Mouse (Mus musculus) embryonic facial prominence, embryonic 10.5 days (tissue): ENCODE results near the gene Gp1ba. TPM values are rescaled to one million over a fixed set of nuclear protein-coding genes. Genes with fewer than 3 reads are reported as not detected.

Experiments used
- DNase-seq: peaks from one replicate; pipeline ENCODE4 v3.0.0-alpha.2; 2017; ENCODE audit warnings: low spot score
- H3K27ac ChIP-seq: fragments of 300-500 bp; sonication (generic); replicated peaks from 2 replicates; pipeline ENCODE4 v1.5.1; 2016; ENCODE audit warnings: mild to moderate bottlenecking
- H3K27me3 ChIP-seq: fragments of 300-500 bp; sonication (generic); replicated peaks from 2 replicates; pipeline ENCODE4 v1.6.1; 2016; ENCODE audit warnings: low read depth, mild to moderate bottlenecking; ENCODE audit not compliant: poor library complexity, severe bottlenecking
- H3K36me3 ChIP-seq: fragments of 300-500 bp; sonication (generic); replicated peaks from 2 replicates; pipeline ENCODE4 v1.6.1; 2016; ENCODE audit warnings: mild to moderate bottlenecking, moderate library complexity
- H3K4me1 ChIP-seq: fragments of 300-500 bp; sonication (generic); 2 replicates; pipeline ENCODE4 v1.6.1; 2016
- H3K4me3 ChIP-seq: fragments of 300-500 bp; sonication (generic); 2 replicates; pipeline ENCODE4 v1.5.1; 2016; ENCODE audit warnings: mild to moderate bottlenecking, moderate library complexity
- H3K9me3 ChIP-seq: fragments of 300-500 bp; sonication (generic); 2 replicates; pipeline ENCODE4 v1.6.1; 2016; ENCODE audit warnings: mild to moderate bottlenecking
- WGBS: fragments of 180-500 bp; shearing (Covaris S2); methylation state at CpG from one replicate; pipeline ENCODE4 v1.1.7; 2016; 5-methylcytosine and 5-hydroxymethylcytosine counted together
- polyA plus RNA-seq: library from polyadenylated mRNA; unstranded; fragments of >200 nt; fragmentation: Nextera tagmentation; extraction: Ambion mirVana; gene quantifications from 2 replicates; pipeline ENCODE4 v1.2.1, GENCODE M21; 2016

The Gp1ba gene
- polyA plus RNA-seq, 1 experiment from 2014 or later, result 0.76 TPM

- Histone ChIP-seq H3K4me1 (peaks cover 65% of the 10 kb centered on the region), H3K27me3 (no peaks in the 10 kb centered on the region), H3K9me3 (no peaks in the 10 kb centered on the region), H3K27ac (peak within 1 kb of the TSS; percentile 99), H3K4me3 (peak within 1 kb of the TSS; percentile 100), H3K36me3 (peaks cover 45% of the 10 kb centered on the region)
- WGBS, result 0% methylated on average over 3 of the region's 3 CpGs
- peak; percentile 76 for DNase-seq
Observed at GRCm38 (mm10) chr11:70656964-70657363, 18.0 kb downstream of the Gp1ba start, which contains the start of gene Eno3. Gene Eno3, plus strand, starts transcription at chr11:70657202.

GRCm38 (mm10) chr11:70657573-70657972, 18.7 kb downstream of the Gp1ba start:
- 51% methylated on average over 6 of the region's 6 CpGs for WGBS
- Histone ChIP-seq H3K36me3 (peaks cover 45% of the 10 kb centered on the region), H3K27ac (peak overlapping the region; percentile 99), H3K9me3 (no peaks in the 10 kb centered on the region), H3K27me3 (no peaks in the 10 kb centered on the region), H3K4me3 (peak overlapping the region; percentile 100), H3K4me1 (peaks cover 59% of the 10 kb centered on the region)
- DNase-seq, result no peak

- peak overlapping the region; percentile 99 for H3K27ac ChIP-seq
- peak overlapping the region; percentile 100 for H3K4me3 ChIP-seq
- H3K4me1 ChIP-seq, result peaks cover 55% of the 10 kb centered on the region
- no peaks in the 10 kb centered on the region for H3K27me3 ChIP-seq
- 52% methylated on average over 9 of the region's 9 CpGs for WGBS
- H3K36me3 ChIP-seq, result peaks cover 45% of the 10 kb centered on the region
- no peak for DNase-seq
- H3K9me3 ChIP-seq, result no peaks in the 10 kb centered on the region
Observed at GRCm38 (mm10) chr11:70657991-70658390, 19.1 kb downstream of the Gp1ba start.

DNA sequence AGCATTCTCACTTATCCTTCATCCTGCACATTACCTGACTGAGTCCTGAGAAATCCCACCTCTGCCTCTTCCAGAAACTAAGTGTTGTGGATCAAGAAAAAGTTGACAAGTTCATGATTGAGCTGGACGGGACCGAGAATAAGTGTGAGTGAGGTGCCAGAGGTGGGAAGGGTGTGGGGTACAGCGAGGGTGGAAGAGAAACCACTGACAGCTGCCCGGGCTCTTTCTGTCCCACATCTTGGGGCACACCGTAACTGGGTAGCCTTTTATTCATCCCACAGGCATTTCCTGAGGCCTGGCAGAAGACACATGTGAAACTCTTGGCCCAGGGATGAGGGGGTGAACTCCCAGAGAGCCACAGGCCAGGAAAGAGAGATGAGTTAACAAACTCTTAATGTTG, 19.6 kb downstream of the Gp1ba start:
- DNase-seq, result no peak
- Histone ChIP-seq H3K27ac (peak overlapping the region; percentile 99), H3K36me3 (peaks cover 47% of the 10 kb centered on the region), H3K27me3 (no peaks in the 10 kb centered on the region), H3K4me1 (peaks cover 53% of the 10 kb centered on the region), H3K4me3 (peak overlapping the region; percentile 100), H3K9me3 (no peaks in the 10 kb centered on the region)
- 87% methylated on average over 5 of the region's 5 CpGs for WGBS

DNA sequence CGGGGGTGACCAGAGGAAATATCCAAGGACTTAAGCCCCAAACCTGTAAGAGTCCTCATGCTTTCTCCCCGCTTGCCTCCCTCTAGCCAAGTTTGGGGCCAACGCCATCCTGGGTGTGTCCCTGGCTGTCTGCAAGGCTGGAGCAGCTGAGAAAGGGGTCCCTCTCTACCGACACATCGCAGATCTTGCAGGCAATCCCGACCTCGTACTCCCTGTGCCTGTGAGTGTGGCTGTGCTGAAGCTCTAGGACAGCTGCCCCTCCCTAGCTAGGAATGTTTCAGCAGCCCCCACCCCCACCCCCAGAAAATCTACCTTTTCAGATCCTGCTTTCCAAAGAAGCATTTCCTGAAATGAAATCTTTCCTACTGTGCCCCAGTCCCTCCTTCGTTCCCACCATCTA, 20.0 kb downstream of the Gp1ba start:
- no peak for DNase-seq
- Histone ChIP-seq H3K4me1 (peaks cover 53% of the 10 kb centered on the region), H3K4me3 (0 out of 2 replicates have a peak overlapping the region, but pooled peaks have one; percentile 8), H3K27me3 (no peaks in the 10 kb centered on the region), H3K36me3 (peaks cover 51% of the 10 kb centered on the region), H3K27ac (peak overlapping the region; percentile 99; the same call in 1 of the 2 replicates), H3K9me3 (no peaks in the 10 kb centered on the region)
- 82% methylated on average over 8 of the region's 8 CpGs for WGBS

DNA sequence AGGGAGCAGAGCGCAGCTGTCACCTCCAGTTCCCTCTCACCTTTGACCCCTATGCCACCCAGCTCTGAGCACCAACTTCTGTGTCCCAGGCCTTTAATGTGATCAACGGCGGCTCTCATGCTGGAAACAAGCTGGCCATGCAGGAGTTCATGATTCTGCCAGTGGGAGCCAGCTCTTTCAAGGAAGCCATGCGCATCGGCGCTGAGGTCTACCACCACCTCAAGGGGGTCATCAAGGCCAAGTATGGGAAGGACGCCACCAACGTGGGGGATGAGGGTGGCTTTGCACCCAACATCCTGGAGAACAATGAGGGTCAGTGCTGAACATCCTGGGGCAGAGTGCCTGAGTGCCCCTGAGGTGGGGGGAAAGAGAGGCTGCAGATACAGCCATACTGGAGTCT, 21.6 kb downstream of the Gp1ba start:
- Histone ChIP-seq H3K36me3 (peaks cover 68% of the 10 kb centered on the region), H3K27ac (no peak overlapping the region)
- WGBS, result 87% methylated on average over 8 of the region's 8 CpGs

GRCm38 (mm10) chr11:70663101-70663500, 24.2 kb downstream of the Gp1ba start:
- H3K27ac ChIP-seq, result no peak overlapping the region
- DNase-seq, result no peak
- peaks cover 31% of the 10 kb centered on the region for H3K4me1 ChIP-seq
- no peaks in the 10 kb centered on the region for H3K9me3 ChIP-seq
- WGBS, result 93% methylated on average over 8 of the region's 8 CpGs
- peaks cover 86% of the 10 kb centered on the region for H3K36me3 ChIP-seq
- H3K4me3 ChIP-seq, result no peak overlapping the region
- H3K27me3 ChIP-seq, result no peaks in the 10 kb centered on the region

More for the DNA sequence above, 21.6 kb downstream of the Gp1ba start:
- Histone ChIP-seq H3K4me3 (no peak overlapping the region), H3K27me3 (no peaks in the 10 kb centered on the region), H3K4me1 (peaks cover 45% of the 10 kb centered on the region), H3K9me3 (no peaks in the 10 kb centered on the region)
- DNase-seq, result no peak

DNA sequence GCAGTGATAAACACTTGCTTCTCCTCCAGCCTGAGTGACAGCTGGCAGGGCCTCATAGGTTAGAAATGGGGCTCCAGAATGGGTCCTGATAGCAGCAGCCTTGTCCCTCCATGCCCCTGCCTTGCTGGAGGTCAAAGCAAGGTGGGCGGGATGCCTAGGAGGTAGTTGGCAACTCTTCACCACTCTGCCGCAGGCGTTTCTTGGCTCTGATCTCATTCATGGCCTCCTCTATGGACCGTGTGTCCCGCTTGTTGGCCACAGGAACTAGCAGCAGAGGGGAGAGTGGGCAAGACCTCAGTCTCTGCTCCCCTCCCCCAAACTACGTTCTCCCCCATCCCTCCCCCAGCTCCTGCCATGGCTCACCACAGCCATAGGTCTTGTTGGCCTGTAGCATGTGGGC, 25.0 kb downstream of the Gp1ba start:
- Histone ChIP-seq H3K36me3 (peaks cover 83% of the 10 kb centered on the region), H3K4me1 (peaks cover 25% of the 10 kb centered on the region), H3K9me3 (no peaks in the 10 kb centered on the region), H3K27ac (no peak overlapping the region), H3K27me3 (no peaks in the 10 kb centered on the region), H3K4me3 (no peak overlapping the region)
- DNase-seq, result no peak
- WGBS, result 86% methylated on average over 6 of the region's 6 CpGs

GRCm38 (mm10) chr11:70664741-70665140, 25.8 kb downstream of the Gp1ba start:
- H3K4me1 ChIP-seq, result peaks cover 19% of the 10 kb centered on the region
- no peaks in the 10 kb centered on the region for H3K9me3 ChIP-seq
- H3K36me3 ChIP-seq, result peaks cover 76% of the 10 kb centered on the region
- H3K4me3 ChIP-seq, result no peak overlapping the region
- 91% methylated on average over 9 of the region's 9 CpGs for WGBS
- DNase-seq, result no peak
- H3K27me3 ChIP-seq, result no peaks in the 10 kb centered on the region
- no peak overlapping the region for H3K27ac ChIP-seq

GRCm38 (mm10) chr11:70666687-70667086, 27.8 kb downstream of the Gp1ba start:
- 95% methylated on average over 8 of the region's 8 CpGs for WGBS
- Histone ChIP-seq H3K36me3 (peaks cover 63% of the 10 kb centered on the region), H3K4me3 (no peak overlapping the region), H3K9me3 (no peaks in the 10 kb centered on the region), H3K27me3 (no peaks in the 10 kb centered on the region), H3K4me1 (peaks cover 30% of the 10 kb centered on the region), H3K27ac (no peak overlapping the region)
- no peak for DNase-seq

GRCm38 (mm10) chr11:70667271-70668150, 28.6 kb downstream of the Gp1ba start:
- Histone ChIP-seq H3K36me3 (peaks cover 63% of the 10 kb centered on the region), H3K27me3 (no peaks in the 10 kb centered on the region), H3K27ac (peak overlapping the region; percentile 95), H3K9me3 (no peaks in the 10 kb centered on the region), H3K4me3 (peak overlapping the region; percentile 64), H3K4me1 (peaks cover 30% of the 10 kb centered on the region)
- DNase-seq, result no peak
- WGBS, result 67% methylated on average over 14 of the region's 14 CpGs

DNA sequence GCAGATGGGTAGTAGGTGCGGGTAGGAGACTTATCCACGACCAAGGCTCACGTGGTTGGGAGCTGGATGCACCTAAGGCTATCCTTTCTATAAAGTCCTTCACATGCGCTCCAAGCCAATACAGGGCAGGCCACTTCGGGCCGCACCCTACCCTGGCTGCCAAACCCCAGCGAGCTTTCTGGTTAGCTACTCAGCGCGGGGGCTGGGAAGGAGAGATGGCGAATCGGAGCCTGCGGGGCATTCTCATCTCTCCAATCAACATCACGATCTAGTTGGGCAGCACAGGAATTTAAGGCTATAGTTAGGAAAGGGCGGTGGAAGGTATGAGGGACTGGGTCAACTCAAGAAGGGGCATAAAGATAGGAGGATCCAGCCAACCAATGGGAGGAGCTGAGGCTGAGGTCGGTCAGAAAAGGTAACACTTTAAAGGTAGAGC, 29.4 kb downstream of the Gp1ba start:
- WGBS, result 1% methylated on average over 15 of the region's 15 CpGs
- no peak for DNase-seq
- Histone ChIP-seq H3K9me3 (no peaks in the 10 kb centered on the region), H3K27ac (peak overlapping the region; percentile 95), H3K4me3 (peak overlapping the region; percentile 64), H3K36me3 (peaks cover 54% of the 10 kb centered on the region), H3K4me1 (peaks cover 30% of the 10 kb centered on the region), H3K27me3 (no peaks in the 10 kb centered on the region)
